Mouse (Mus musculus) midbrain, postnatal 0 days (tissue): ENCODE results near the gene St6gal1. TPM values are rescaled to one million over a fixed set of nuclear protein-coding genes. Genes with fewer than 3 reads are reported as not detected.
A peak's percentile ranks its signal among the peaks of the same experiment; 100 is the strongest.
"Not testable (repeated sequence)": the region's sequence is repeated elsewhere in the genome, so short reads cannot be mapped to it uniquely, and the experiment has no call there.

ENCODE experiments used
- ATAC-seq: fragments of 200-750 bp; cut with Nextera tagmentation; 2 replicates; pipeline ENCODE4 v1.8.0; 2017; ENCODE audit warnings: moderate number of reproducible peaks, mild to moderate bottlenecking, moderate TSS enrichment, moderate library complexity; ENCODE audit not compliant: low FRiP score
- DNase-seq: peaks from one replicate; pipeline ENCODE4 v3.0.0-alpha.2; 2015; ENCODE audit warnings: low spot score
- H3K27ac ChIP-seq: fragments of 300-500 bp; sonication (generic); 2 replicates; pipeline ENCODE4 v1.5.1; 2014; ENCODE audit warnings: low read depth, mild to moderate bottlenecking, low read length, mixed read lengths
- H3K27me3 ChIP-seq: fragments of 300-500 bp; sonication (generic); 2 replicates; pipeline ENCODE4 v1.6.1; 2014; ENCODE audit warnings: low read length, control low read depth, mixed read lengths; ENCODE audit not compliant: insufficient read depth
- H3K36me3 ChIP-seq: fragments of 300-500 bp; sonication (generic); 2 replicates; pipeline ENCODE4 v1.6.1; 2014; ENCODE audit warnings: low read length, control low read depth, mixed read lengths; ENCODE audit not compliant: insufficient read depth
- H3K4me1 ChIP-seq: fragments of 300-500 bp; sonication (generic); 2 replicates; pipeline ENCODE4 v1.6.1; 2014; ENCODE audit warnings: mild to moderate bottlenecking, control low read depth, antibody characterized with exemption, low read length, mixed read lengths; ENCODE audit not compliant: insufficient read depth
- H3K4me2 ChIP-seq: fragments of 300-500 bp; sonication (generic); 2 replicates; pipeline ENCODE4 v1.6.1; 2014; ENCODE audit warnings: low read depth, mild to moderate bottlenecking, low read length, mixed read lengths; ENCODE audit not compliant: poor library complexity, severe bottlenecking
- H3K4me3 ChIP-seq: fragments of 300-500 bp; sonication (generic); 2 replicates; pipeline ENCODE4 v1.5.1; 2014; ENCODE audit warnings: low read depth, mild to moderate bottlenecking, low read length, moderate library complexity
- H3K9ac ChIP-seq: fragments of 300-500 bp; sonication (generic); replicated peaks from 2 replicates; pipeline ENCODE4 v1.6.1; 2014; ENCODE audit warnings: mild to moderate bottlenecking, low read length, moderate library complexity, mixed read lengths; ENCODE audit not compliant: poor library complexity, severe bottlenecking
- H3K9me3 ChIP-seq: fragments of 300-500 bp; sonication (generic); 2 replicates; pipeline ENCODE4 v1.6.1; 2016; ENCODE audit warnings: low read length, control low read depth
- CTCF ChIP-seq: IDR thresholded peaks from 2 replicates; pipeline ENCODE4 v1.5.1; 2016; ENCODE audit warnings: antibody characterized with exemption, mild to moderate bottlenecking
- WGBS: fragments of 180-500 bp; shearing (Covaris S2); extraction: QIAGEN DNeasy Blood & Tissue Kit; methylation state at CpG from one replicate; pipeline ENCODE4 v1.1.7; 2014; 5-methylcytosine and 5-hydroxymethylcytosine counted together
- polyA plus RNA-seq: library from polyadenylated mRNA; unstranded; fragments of >200 nt; fragmentation: Nextera tagmentation; extraction: Ambion mirVana; gene quantifications from 2 replicates; pipeline ENCODE4 v1.2.1, GENCODE M21; 2015
- total RNA-seq: library from RNA; depleted of rRNA; stranded (reverse); fragments of >200 nt; gene quantifications from 2 replicates; pipeline ENCODE4 v1.2.3, GENCODE M21; 2014; rRNA removed

The St6gal1 gene
- total RNA-seq: 17.7 and 20.6 TPM in 2 replicates
- polyA plus RNA-seq: 8.5 and 12.0 TPM in 2 replicates

- Histone ChIP-seq H3K36me3 (no peaks in the 10 kb centered on the region), H3K9me3 (no peaks in the 10 kb centered on the region), H3K4me2 (peak within 1 kb of the TSS; percentile 91), H3K27ac (peak within 1 kb of the TSS; percentile 72), H3K4me1 (no peaks in the 10 kb centered on the region; the same call in 1 of the 2 replicates), H3K9ac (peak within 1 kb of the TSS; percentile 71), H3K4me3 (peak within 1 kb of the TSS; percentile 79), H3K27me3 (no peaks in the 10 kb centered on the region)
- whole genome bisulfite sequencing: under 1% methylated on average over 20 of the region's 20 CpGs
- TF ChIP-seq CTCF: peak; percentile 75
- DNase-seq (peak; percentile 71), ATAC-seq (peak; percentile 61)
These were observed at the start of gene St6gal1 for GRCm38 (mm10) chr16:23224671-23225068. TSS of gene St6gal1 (plus strand) at chr16:23224740.

DNA sequence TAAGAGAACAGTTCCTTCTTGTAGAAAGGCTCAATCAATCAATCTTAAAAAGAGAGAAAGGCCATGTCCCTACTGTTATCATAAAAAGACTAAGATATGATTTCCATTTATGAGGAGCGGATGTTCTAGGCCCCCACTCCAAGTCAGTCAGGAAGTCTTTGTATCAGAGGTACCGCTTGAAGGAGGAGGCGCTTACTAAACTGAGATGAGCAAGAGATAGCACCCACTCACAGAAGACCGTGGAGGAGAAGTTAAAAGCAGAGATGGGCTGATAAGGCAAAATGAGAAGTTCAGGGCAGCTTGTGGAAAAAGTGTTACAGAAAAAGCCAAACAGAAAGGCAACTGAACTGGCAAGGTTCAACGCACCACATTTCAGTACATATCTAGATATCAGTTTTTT is 49.7 kb upstream of the St6gal1 start:
- no peak overlapping the region for H3K4me3 ChIP-seq
- no peak overlapping the region for H3K4me2 ChIP-seq
- no peak for TF ChIP-seq CTCF
- ATAC-seq (no peak), DNase-seq (no peak)
- H3K36me3 ChIP-seq: no peaks in the 10 kb centered on the region
- H3K4me1 ChIP-seq: no peaks in the 10 kb centered on the region
- 91% methylated on average over 5 of the region's 5 CpGs for WGBS
- H3K27ac ChIP-seq: no peak overlapping the region
- no peaks in the 10 kb centered on the region for H3K9me3 ChIP-seq
- H3K27me3 ChIP-seq: no peaks in the 10 kb centered on the region
- H3K9ac ChIP-seq: no peak overlapping the region

GRCm38 (mm10) chr16:23175956-23176355 is 48.6 kb upstream of the St6gal1 start:
- no peaks in the 10 kb centered on the region for H3K4me1 ChIP-seq
- no peak overlapping the region for H3K9ac ChIP-seq
- no peak overlapping the region for H3K27ac ChIP-seq
- H3K4me3 ChIP-seq: no peak overlapping the region
- WGBS: 70% methylated on average over 3 of the region's 3 CpGs
- no peak for TF ChIP-seq CTCF
- no peaks in the 10 kb centered on the region for H3K36me3 ChIP-seq
- H3K9me3 ChIP-seq: no peaks in the 10 kb centered on the region
- H3K4me2 ChIP-seq: no peak overlapping the region
- no peaks in the 10 kb centered on the region for H3K27me3 ChIP-seq
- DNase-seq (no peak), ATAC-seq (no peak)

DNA sequence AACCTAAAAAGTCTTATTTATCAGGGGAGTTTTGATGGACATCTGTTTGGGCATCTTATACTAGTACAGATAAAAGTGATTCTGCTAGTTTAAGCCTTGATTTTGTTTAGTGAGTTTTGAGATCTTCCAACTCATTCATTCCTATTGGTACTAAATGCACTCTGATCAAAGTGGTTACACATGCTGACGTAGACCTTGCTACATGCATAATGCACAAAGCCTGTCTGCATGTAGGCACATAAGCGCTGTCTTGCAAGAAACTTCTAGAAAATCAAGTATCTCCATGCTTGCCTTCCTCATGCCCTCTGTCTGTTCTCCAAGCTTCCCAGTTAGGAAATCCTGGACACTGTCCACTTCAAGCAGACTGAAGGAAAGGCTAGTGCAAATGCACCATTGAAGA is 46.7 kb upstream of the St6gal1 start:
- no peak overlapping the region for H3K4me2 ChIP-seq
- H3K4me3 ChIP-seq: no peak overlapping the region
- H3K36me3 ChIP-seq: no peaks in the 10 kb centered on the region
- no peak for TF ChIP-seq CTCF
- H3K9me3 ChIP-seq: no peaks in the 10 kb centered on the region
- ATAC-seq (no peak), DNase-seq (no peak)
- H3K4me1 ChIP-seq: no peaks in the 10 kb centered on the region
- H3K9ac ChIP-seq: no peak overlapping the region
- H3K27me3 ChIP-seq: no peaks in the 10 kb centered on the region
- WGBS: 95% methylated on average over 2 of the region's 2 CpGs
- H3K27ac ChIP-seq: no peak overlapping the region

GRCm38 (mm10) chr16:23178796-23179195 is 45.7 kb upstream of the St6gal1 start:
- Histone ChIP-seq H3K27me3 (no peaks in the 10 kb centered on the region), H3K27ac (no peak overlapping the region), H3K4me1 (no peaks in the 10 kb centered on the region), H3K9me3 (no peaks in the 10 kb centered on the region), H3K4me2 (no peak overlapping the region), H3K9ac (no peak overlapping the region), H3K36me3 (no peaks in the 10 kb centered on the region), H3K4me3 (no peak overlapping the region)
- DNase-seq (no peak), ATAC-seq (no peak)
- no peak for TF ChIP-seq CTCF
- 98% methylated on average over 5 of the region's 5 CpGs for WGBS

DNA sequence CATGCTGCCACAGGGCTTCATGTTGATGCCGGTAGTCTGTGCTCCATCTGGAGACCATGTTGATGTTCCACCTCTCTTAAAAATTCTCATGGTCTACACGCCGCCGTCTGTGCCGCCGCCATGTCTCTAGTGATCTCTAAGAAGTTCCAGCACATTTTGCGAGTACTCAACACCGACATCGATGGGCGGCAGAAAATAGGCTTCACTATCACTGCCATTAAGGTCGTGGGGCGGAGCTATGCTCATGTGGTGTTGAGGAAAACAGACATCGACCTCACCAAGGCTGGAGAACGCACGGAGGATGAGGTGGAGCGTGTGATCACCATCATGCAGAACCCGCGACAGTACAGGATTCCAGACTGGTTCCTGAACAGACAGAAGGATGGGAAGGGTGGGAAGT is 45.1 kb upstream of the St6gal1 start:
- H3K27me3 ChIP-seq, H3K4me2 ChIP-seq, H3K36me3 ChIP-seq, DNase-seq, H3K9me3 ChIP-seq, H3K4me3 ChIP-seq, ATAC-seq, H3K4me1 ChIP-seq, H3K27ac ChIP-seq, H3K9ac ChIP-seq: not testable (repeated sequence)
- 93% methylated on average over 18 of the region's 18 CpGs for WGBS
